Mouse (Mus musculus): Measurements from ENCODE around the gene Grap.

- no peak for TF ChIP-seq CTCF (IDR thresholded peaks at IDR 0.05; ENCODE audit: extremely low read depth, insufficient read length, insufficient replicate concordance, low read depth, low read length)
- no peak for TF ChIP-seq POLR2A (IDR thresholded peaks at IDR 0.05; ENCODE audit: low read depth, low read length)
These were observed 39.9 kb downstream of the Grap start for GRCm38 (mm10) chr11:61692996-61693395.
